Mouse (Mus musculus) embryonic fibroblast, embryonic 13.5 days (primary cell): ENCODE data around the gene Atp6v1g2.
A peak's percentile ranks its signal among the peaks of the same experiment; 100 is the strongest.

Source experiments
- CTCF ChIP-seq: IDR thresholded peaks from 2 replicates; pipeline ENCODE4 v1.5.1; 2011; ENCODE audit warnings: mild to moderate bottlenecking, control low read depth, low read length, moderate library complexity, borderline replicate concordance; ENCODE audit not compliant: insufficient read depth
- POLR2A ChIP-seq: IDR thresholded peaks from 2 replicates; pipeline ENCODE4 v1.6.1; 2011; ENCODE audit warnings: low read depth, mild to moderate bottlenecking, control low read depth, low read length, moderate library complexity

DNA sequence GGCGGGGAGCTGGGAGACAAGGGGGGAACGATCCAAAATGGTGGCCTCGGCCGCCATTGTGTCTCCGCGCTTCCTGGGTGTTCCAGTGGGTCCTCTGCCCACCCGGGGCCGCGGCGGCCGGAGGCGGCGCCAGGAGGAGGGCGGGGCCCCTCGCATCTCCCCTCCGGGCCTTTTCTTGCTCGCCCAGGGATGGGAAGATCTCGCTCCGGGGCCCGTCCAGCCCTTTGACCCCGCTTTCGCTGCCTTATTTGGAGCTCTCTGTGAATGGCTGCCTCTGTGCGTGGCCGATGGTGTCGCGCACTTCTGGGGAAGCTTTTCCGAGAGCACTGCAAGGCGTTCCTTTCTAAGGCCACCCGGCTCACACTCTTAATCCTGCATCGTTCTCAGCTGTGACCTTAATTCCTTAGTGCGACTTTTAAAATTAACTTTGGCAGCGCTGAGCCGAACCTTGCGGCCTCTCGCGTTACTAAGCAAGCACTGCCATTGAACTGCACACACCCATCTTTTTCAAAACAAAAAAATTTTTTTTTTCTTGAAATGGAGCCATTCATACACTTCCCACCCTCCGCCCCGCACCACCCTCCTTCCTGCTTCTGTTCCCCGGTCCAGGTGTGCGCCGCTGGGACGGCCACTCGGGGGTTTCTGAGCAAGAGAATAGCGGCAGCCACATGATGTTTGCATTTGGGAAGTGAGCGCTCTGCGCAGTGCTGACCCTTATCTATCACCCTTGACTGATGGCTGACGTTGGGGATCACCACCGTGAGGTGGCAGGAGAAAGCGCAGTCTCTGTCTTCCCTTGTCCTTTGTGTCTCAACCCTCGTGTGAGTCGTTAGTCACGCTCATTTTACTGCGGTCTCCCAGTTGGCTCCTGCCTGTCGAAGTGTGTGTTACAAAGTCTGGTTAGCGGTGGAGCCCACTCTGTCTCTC, 8.8 kb downstream of the Atp6v1g2 start:
- TF ChIP-seq CTCF (no peak), POLR2A (peak; percentile 81)
